Comparison of ENCODE assay signal across 13 mouse cellular contexts in the genomic region with DNA sequence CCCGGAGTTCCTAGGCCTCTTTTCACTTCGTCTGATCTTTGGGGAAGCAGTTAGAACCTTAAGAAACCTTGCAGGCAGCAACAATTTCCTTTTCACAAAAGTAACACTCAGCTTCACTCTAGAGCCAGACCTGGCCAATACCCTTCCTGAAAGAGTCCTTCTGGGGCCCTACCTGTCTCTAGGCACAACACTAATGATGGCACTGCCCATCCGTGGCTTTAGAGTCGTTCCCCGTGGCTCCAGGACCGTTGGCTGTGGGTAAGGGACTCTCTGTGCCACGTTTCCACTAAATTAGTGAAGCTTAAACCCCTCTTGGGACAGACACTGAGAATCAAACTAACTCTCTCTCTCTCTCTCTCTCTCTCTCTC. TPM values are rescaled to one million over a fixed set of nuclear protein-coding genes. Genes with fewer than 3 reads are reported as not detected.
DNase-seq lines count a peak whose midpoint lies in the region; ATAC-seq and TF ChIP-seq lines count a peak whose summit lies in the region.
"Had no signal": no experiment of that assay in that cellular context is flagged by ENCODE, and none has a peak within 500 bp of the region (broad histone marks: within the 10 kb centered on the region; RNA-seq: fewer than 3 reads in every experiment).

No protein-coding gene starts in this region.

- no peak overlapping the region for H3K9ac ChIP-seq in kidney, embryonic 16.5 days (replicated peaks; ENCODE audit: low read length)
- no peak overlapping the region for H3K9ac ChIP-seq in embryonic facial prominence, embryonic 14.5 days (ENCODE audit: low read depth, low read length)
- H3K9ac ChIP-seq in hindbrain, postnatal 0 days (replicated peaks; ENCODE audit: low read length): no peak overlapping the region
- no peak overlapping the region for H3K9ac ChIP-seq in neural tube, embryonic 11.5 days (ENCODE audit: low read length)
- H3K9ac ChIP-seq: liver, embryonic 13.5 days had no signal

- no peak for DNase-seq in kidney, postnatal 36 days
- DNase-seq in embryonic facial prominence, embryonic 14.5 days (ENCODE audit: low spot score): no peak
- no peak for DNase-seq in hindbrain, postnatal 0 days (ENCODE audit: low spot score)
- DNase-seq in neural tube, embryonic 11.5 days (ENCODE audit: low spot score): no peak
- no peak for DNase-seq in adrenal gland, postnatal 25 days
- DNase-seq in urinary bladder, adult 2 months (ENCODE audit: low spot score): no peak
- no peak for DNase-seq in layer of hippocampus, adult 18-20 months (ENCODE audit: low spot score in 2 of 2)
- DNase-seq: liver, embryonic 13.5 days; thymus, adult 18-20 months had no signal

- H3K9me3 ChIP-seq in kidney, embryonic 16.5 days (ENCODE audit: low read length): no peaks in the 10 kb centered on the region
- no peaks in the 10 kb centered on the region for H3K9me3 ChIP-seq in embryonic facial prominence, embryonic 14.5 days (ENCODE audit: control insufficient read depth, low read length)
- no peaks in the 10 kb centered on the region for H3K9me3 ChIP-seq in hindbrain, postnatal 0 days (ENCODE audit: low read length)
- no peaks in the 10 kb centered on the region for H3K9me3 ChIP-seq in neural tube, embryonic 11.5 days (ENCODE audit: control insufficient read depth, low read length)
- H3K9me3 ChIP-seq: liver, embryonic 13.5 days had no signal

- H3K27me3 ChIP-seq in kidney, embryonic 16.5 days (ENCODE audit: insufficient read depth, low read length): peaks cover 24% of the 10 kb centered on the region
- no peaks in the 10 kb centered on the region for H3K27me3 ChIP-seq in embryonic facial prominence, embryonic 14.5 days (replicated peaks; ENCODE audit: control insufficient read depth, insufficient read depth, low read length)
- H3K27me3 ChIP-seq in hindbrain, postnatal 0 days (ENCODE audit: insufficient read depth, low read length): no peaks in the 10 kb centered on the region
- no peaks in the 10 kb centered on the region for H3K27me3 ChIP-seq in neural tube, embryonic 11.5 days (ENCODE audit: control insufficient read depth, insufficient read depth, low read length)

- ATAC-seq in kidney, embryonic 16.5 days (ENCODE audit: low FRiP score, low TSS enrichment): no peak
- ATAC-seq in embryonic facial prominence, embryonic 14.5 days (ENCODE audit: low read depth): no peak
- no peak for ATAC-seq in hindbrain, postnatal 0 days
- no peak for ATAC-seq in neural tube, embryonic 11.5 days (ENCODE audit: insufficient read depth, low FRiP score, low TSS enrichment)
- ATAC-seq: inflammation-experienced regulatory T-cells, adult 6 months had no signal

- peaks cover 26% of the 10 kb centered on the region for H3K4me1 ChIP-seq in kidney, embryonic 16.5 days (ENCODE audit: insufficient read depth, low read length)
- peaks cover 5% of the 10 kb centered on the region for H3K4me1 ChIP-seq in embryonic facial prominence, embryonic 14.5 days (ENCODE audit: control insufficient read depth, insufficient read depth, low read length)
- H3K4me1 ChIP-seq in hindbrain, postnatal 0 days (ENCODE audit: insufficient read depth, low read length): peaks cover 5% of the 10 kb centered on the region
- peaks cover 7% of the 10 kb centered on the region for H3K4me1 ChIP-seq in neural tube, embryonic 11.5 days (ENCODE audit: control insufficient read depth, insufficient read depth, low read length)

- no peak overlapping the region for H3K4me3 ChIP-seq in kidney, embryonic 16.5 days (ENCODE audit: low read length)
- H3K4me3 ChIP-seq in embryonic facial prominence, embryonic 14.5 days (ENCODE audit: low read depth, low read length): peak overlapping the region; percentile 63
- 0 out of 2 replicates have a peak overlapping the region, but pooled peaks have one; percentile 73 for H3K4me3 ChIP-seq in hindbrain, postnatal 0 days (ENCODE audit: low read length)
- H3K4me3 ChIP-seq in neural tube, embryonic 11.5 days (ENCODE audit: low read depth, low read length): no peak overlapping the region
- H3K4me3 ChIP-seq: erythroblast, embryonic 14.5 days had no signal

- no peaks in the 10 kb centered on the region for H3K36me3 ChIP-seq in kidney, embryonic 16.5 days (ENCODE audit: insufficient read depth, low read length)
- H3K36me3 ChIP-seq in embryonic facial prominence, embryonic 14.5 days (ENCODE audit: control insufficient read depth, insufficient read depth, low read length): no peaks in the 10 kb centered on the region
- H3K36me3 ChIP-seq in hindbrain, postnatal 0 days (ENCODE audit: insufficient read depth, low read length): no peaks in the 10 kb centered on the region
- no peaks in the 10 kb centered on the region for H3K36me3 ChIP-seq in neural tube, embryonic 11.5 days (ENCODE audit: control insufficient read depth, insufficient read depth, low read length)
- H3K36me3 ChIP-seq: G1E; liver, embryonic 13.5 days had no signal

- 12% methylated on average over 7 of the region's 7 CpGs for WGBS in kidney, embryonic 16.5 days
- WGBS in embryonic facial prominence, embryonic 14.5 days: 8% methylated on average over 7 of the region's 7 CpGs
- WGBS in hindbrain, postnatal 0 days: 8% methylated on average over 7 of the region's 7 CpGs
- WGBS in neural tube, embryonic 11.5 days: 2% methylated on average over 7 of the region's 7 CpGs

- peak overlapping the region; percentile 96; the same call in 1 of the 2 replicates for H3K4me2 ChIP-seq in kidney, embryonic 16.5 days (replicated peaks; ENCODE audit: low read depth, low read length)
- H3K4me2 ChIP-seq in embryonic facial prominence, embryonic 14.5 days (ENCODE audit: low read depth, low read length): peak overlapping the region; percentile 95
- peak overlapping the region; percentile 97 for H3K4me2 ChIP-seq in hindbrain, postnatal 0 days (ENCODE audit: low read depth, low read length)
- H3K4me2 ChIP-seq in neural tube, embryonic 11.5 days (ENCODE audit: low read depth): peak overlapping the region; percentile 71; the same call in 1 of the 2 replicates

- H3K27ac ChIP-seq in kidney, embryonic 16.5 days (ENCODE audit: low read length): no peak overlapping the region
- no peak overlapping the region for H3K27ac ChIP-seq in embryonic facial prominence, embryonic 14.5 days (replicated peaks; ENCODE audit: low read depth, low read length)
- H3K27ac ChIP-seq in hindbrain, postnatal 0 days: no peak overlapping the region
- H3K27ac ChIP-seq in neural tube, embryonic 11.5 days (ENCODE audit: low read depth, low read length): no peak overlapping the region
- H3K27ac ChIP-seq: liver, embryonic 13.5 days had no signal

- TF ChIP-seq CTCF in hindbrain, postnatal 0 days (IDR thresholded peaks at IDR 0.05; ENCODE audit: low read depth): no peak

RNA-seq across cellular contexts. Expression of a gene that starts 1.4 kb away (rescaled TPM):
- 2.5 and 3.5 TPM in 2 replicates for polyA plus RNA-seq in kidney, embryonic 16.5 days (2015; fragmentation: Nextera tagmentation; extraction: Ambion mirVana)
- polyA plus RNA-seq in embryonic facial prominence, embryonic 14.5 days (2014; fragmentation: Nextera tagmentation; extraction: Ambion mirVana): 6.9 and 7.1 TPM in 2 replicates
- 6.5 and 7.9 TPM in 2 replicates for total RNA-seq in hindbrain, postnatal 0 days (2014; rRNA removed)
- polyA plus RNA-seq in hindbrain, postnatal 0 days (2015; fragmentation: Nextera tagmentation; extraction: Ambion mirVana): 2.9 and 3.2 TPM in 2 replicates
- 4.6 and 4.7 TPM in 2 replicates for polyA plus RNA-seq in neural tube, embryonic 11.5 days (2014; fragmentation: Nextera tagmentation; extraction: Ambion mirVana)
- total RNA-seq in adrenal gland, postnatal 25 days (2021): 6.7 and 8.7 TPM in 2 replicates
- 2.2 and 2.9 TPM in 2 replicates for polyA plus RNA-seq in urinary bladder, adult 2 months (2012; rRNA removed)
- 10 to 100 TPM; 11.4 to 16.0 TPM for total RNA-seq in layer of hippocampus, adult 18-20 months (2021)
- polyA plus RNA-seq: erythroblast, embryonic 14.5 days; G1E; inflammation-experienced regulatory T-cells, adult 6 months had no signal

Comparison
In these comparisons a context has a peak if more than half of its experiments do, and no peak if none do; other contexts are left out.
1. H3K4me3 ChIP-seq: peak in embryonic facial prominence, embryonic 14.5 days (single experiment) and hindbrain, postnatal 0 days (single experiment); none in kidney, embryonic 16.5 days (single experiment) and neural tube, embryonic 11.5 days (single experiment).
2. Peak in every context shown above with its lines, with median percentiles within 50 percentile points of each other: H3K4me2 ChIP-seq.